In the genomic region with DNA sequence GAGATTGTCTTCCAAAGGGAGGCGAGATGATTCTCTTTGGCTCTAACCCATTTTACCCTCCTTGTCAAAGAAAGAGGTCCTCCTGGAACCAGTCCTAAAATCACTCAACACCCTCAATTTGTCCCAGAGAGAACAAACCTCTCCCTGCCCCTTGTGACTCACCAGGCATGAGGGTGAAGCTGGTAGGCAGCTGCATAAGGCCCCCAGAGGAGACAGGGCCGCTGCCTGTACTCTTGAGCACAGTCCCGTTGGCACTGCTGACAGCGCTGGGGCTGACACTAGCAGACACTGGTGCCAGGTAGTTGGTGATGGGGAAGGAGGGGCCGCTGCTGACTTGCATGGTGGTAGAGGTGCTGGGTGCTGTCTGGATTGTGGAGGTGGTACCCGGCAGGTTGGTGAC, we compare ENCODE assay signal across 22 mouse cellular contexts. TPM values are rescaled to one million over a fixed set of nuclear protein-coding genes. Genes with fewer than 3 reads are reported as not detected.
DNase-seq lines count a peak whose midpoint lies in the region; TF ChIP-seq lines count a peak whose summit lies in the region.
"Had no signal": no experiment of that assay in that cellular context is flagged by ENCODE, and none has a peak within 500 bp of the region (broad histone marks: within the 10 kb centered on the region; RNA-seq: fewer than 3 reads in every experiment).

No protein-coding gene starts in this region.

- H3K36me3 ChIP-seq in heart, embryonic 10.5 days, result peaks cover 50% of the 10 kb centered on the region
- H3K36me3 ChIP-seq in myocyte (ENCODE audit: control insufficient read depth, insufficient read depth), result peaks cover 7% of the 10 kb centered on the region

- H3K9me3 ChIP-seq in heart, embryonic 10.5 days, result no peaks in the 10 kb centered on the region
- H3K9me3 ChIP-seq: forebrain, embryonic 15.5 days; hindbrain, embryonic 13.5 days; midbrain, embryonic 12.5 days; neural tube, embryonic 12.5 days had no signal

- peaks cover 57% of the 10 kb centered on the region for H3K4me1 ChIP-seq in heart, embryonic 10.5 days

- peak overlapping the region; percentile 66 for H3K4me2 ChIP-seq in myocyte (ENCODE audit: low read depth)
- H3K4me2 ChIP-seq: forebrain, embryonic 15.5 days; hindbrain, embryonic 13.5 days; midbrain, embryonic 12.5 days; neural tube, embryonic 12.5 days had no signal

- H3K27ac ChIP-seq in heart, embryonic 10.5 days, result no peak overlapping the region
- H3K27ac ChIP-seq: forebrain, embryonic 15.5 days; hindbrain, embryonic 13.5 days; left cerebral cortex, adult 2 months; midbrain, embryonic 12.5 days; neural tube, embryonic 12.5 days had no signal

- peak; percentile 24 for TF ChIP-seq POLR2A in myocyte (IDR thresholded peaks at IDR 0.05; ENCODE audit: insufficient read length, low read depth)

- peaks cover 6% of the 10 kb centered on the region; the same call in 1 of the 2 replicates for H3K27me3 ChIP-seq in heart, embryonic 10.5 days (ENCODE audit: insufficient read depth, poor library complexity, severe bottlenecking)
- no peaks in the 10 kb centered on the region for H3K27me3 ChIP-seq in myocyte (ENCODE audit: control insufficient read depth, insufficient read depth, insufficient read length)
- H3K27me3 ChIP-seq: forebrain, embryonic 15.5 days; Patski had no signal

- peaks cover 46% of the 10 kb centered on the region for H3K79me2 ChIP-seq in myocyte (ENCODE audit: control insufficient read depth, insufficient read depth)

- H3ac ChIP-seq in myocyte (ENCODE audit: control insufficient read depth, insufficient read length), result no peak overlapping the region

- WGBS in heart, embryonic 10.5 days, result 89% methylated on average over 6 of the region's 6 CpGs

- peak; percentile 52 for DNase-seq in cerebellum, adult 9-11 months
- no peak for DNase-seq in cerebellum, adult 18-20 months
- DNase-seq in heart, adult 9 months (ENCODE audit: low spot score in 2 of 2), result peak; percentile 56 to 63
- no peak for DNase-seq in heart, embryonic 10.5 days (ENCODE audit: low spot score)
- DNase-seq in NIH3T3 (ENCODE audit: low read depth), result peak; percentile 66
- DNase-seq in Muller cell, postnatal 12 days (ENCODE audit: inconsistent ontology term), result no peak
- DNase-seq: adrenal gland, postnatal 36 days; B cell, adult 2 months; cerebellum, postnatal 14 days; embryo, embryonic 11 days; kidney, adult 9 months; kidney, postnatal 25 days; left cerebral cortex, postnatal 4 days; liver; thymus, adult 2 months had no signal

- no peak overlapping the region for H3K4me3 ChIP-seq in heart, embryonic 10.5 days
- no peak overlapping the region for H3K4me3 ChIP-seq in myocyte
- H3K4me3 ChIP-seq: forebrain, embryonic 15.5 days; hindbrain, embryonic 13.5 days; left cerebral cortex, adult 2 months; midbrain, embryonic 12.5 days; neural tube, embryonic 12.5 days had no signal

TF ChIP-seq in myocyte, 11 proteins besides CTCF, POLR2A, EP300 and RAD21:
- TF ChIP-seq TCF12 (IDR thresholded peaks at IDR 0.05; ENCODE audit: insufficient read depth, poor library complexity, severe bottlenecking) (no peak), MYOD1 (IDR thresholded peaks at IDR 0.05; ENCODE audit: control insufficient read depth in 1 of 3, insufficient read length in 2 of 3, low read depth in 2 of 3) (peak; percentile 9 to 85 (median 57)), MYOG (IDR thresholded peaks at IDR 0.05; ENCODE audit: control insufficient read depth in 1 of 3, insufficient read depth in 1 of 3, insufficient read length in 2 of 3, low read depth in 2 of 3) (peak in 1 of 3 experiments; percentile 77), TCF3 (IDR thresholded peaks at IDR 0.05; ENCODE audit: insufficient read length, low read depth) (peak; percentile 5)

RNA-seq across cellular contexts. Expression of a gene that starts 4.6 kb away (rescaled TPM):
- 10.9 and 15.7 TPM in 2 replicates for polyA plus RNA-seq in heart, embryonic 10.5 days (2016; fragmentation: Nextera tagmentation; extraction: Ambion mirVana)
- polyA plus RNA-seq in myocyte (2012; fragmentation: generic; extraction: Trizol), result 51.1 TPM

RNA-seq across cellular contexts. Expression of a gene that starts 5.2 kb away (rescaled TPM):
- 4.8 and 5.3 TPM in 2 replicates for polyA plus RNA-seq in heart, embryonic 10.5 days (2016; fragmentation: Nextera tagmentation; extraction: Ambion mirVana)
- 0.43 TPM for polyA plus RNA-seq in myocyte (2012; fragmentation: generic; extraction: Trizol)

RNA-seq across cellular contexts. Expression of a gene that starts 54.9 kb away (rescaled TPM):
- polyA plus RNA-seq in heart, embryonic 10.5 days (2016; fragmentation: Nextera tagmentation; extraction: Ambion mirVana), result 36.5 and 52.8 TPM in 2 replicates
- 22.6 TPM for polyA plus RNA-seq in myocyte (2012; fragmentation: generic; extraction: Trizol)

Comparison
In these comparisons a context has a peak if more than half of its experiments do, and no peak if none do; other contexts are left out.
1. DNase-seq: peak in cerebellum, adult 9-11 months (single experiment), heart, adult 9 months (2 of 2) and NIH3T3 (single experiment); none in cerebellum, adult 18-20 months (0 of 2), heart, embryonic 10.5 days (single experiment) and Muller cell, postnatal 12 days (single experiment).